Mouse (Mus musculus): ENCODE results near the gene Trim43a. TPM values are rescaled to one million over a fixed set of nuclear protein-coding genes. Genes with fewer than 3 reads are reported as not detected.

Gene Trim43a
- polyA plus RNA-seq, 1 experiment from 2014 or later: not detected

Other genes with a start within 250 kb of the Trim43a start
- 35.4 and 37.4 TPM in 2 replicates for gene Snx14, start 141.9 kb upstream of the Trim43a start, polyA plus RNA-seq (2015; fragmentation: Nextera tagmentation; extraction: Ambion mirVana)
- gene Gm20537, start 124.3 kb upstream of the Trim43a start, polyA plus RNA-seq (2015; fragmentation: Nextera tagmentation; extraction: Ambion mirVana): 0.43 TPM in 1 of 2 replicates, not detected in the other
- gene Syncrip, start 98.3 kb upstream of the Trim43a start, polyA plus RNA-seq (2015; fragmentation: Nextera tagmentation; extraction: Ambion mirVana): 60.2 and 72.3 TPM in 2 replicates
- 7.4 and 7.5 TPM in 2 replicates for gene Zfp949, start 32.9 kb upstream of the Trim43a start, polyA plus RNA-seq (2015; fragmentation: Nextera tagmentation; extraction: Ambion mirVana)
- 40.2 and 49.1 TPM in 2 replicates for gene Mthfsl, start 139.4 kb downstream of the Trim43a start, polyA plus RNA-seq (2015; fragmentation: Nextera tagmentation; extraction: Ambion mirVana)
- gene Bcl2a1d, start 151.0 kb downstream of the Trim43a start, polyA plus RNA-seq (2015; fragmentation: Nextera tagmentation; extraction: Ambion mirVana): 0.64 and 0.82 TPM in 2 replicates